ENCODE assay signal across 10 mouse cellular contexts in the genomic region with DNA sequence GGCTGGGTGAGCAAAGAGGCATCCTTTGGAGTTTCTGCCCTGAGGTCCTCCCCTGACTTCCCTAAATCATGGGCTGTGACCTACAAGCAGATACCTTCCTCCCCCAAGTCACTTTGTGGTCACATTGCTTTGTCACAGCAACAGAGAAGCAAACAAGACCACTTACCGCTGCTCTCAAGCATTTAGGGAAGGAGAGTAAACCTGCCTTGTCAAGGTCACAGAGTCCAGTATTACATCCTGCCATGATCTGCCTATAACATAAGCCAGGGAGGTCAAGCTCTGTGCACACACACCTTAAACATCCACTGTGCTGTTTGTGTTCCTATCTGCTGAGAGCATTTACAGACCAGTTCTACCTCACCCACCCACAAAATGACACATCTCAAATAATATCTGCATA.
DNase-seq lines count a peak whose midpoint lies in the region; ATAC-seq and TF ChIP-seq lines count a peak whose summit lies in the region.
"Had no signal": no experiment of that assay in that cellular context is flagged by ENCODE, and none has a peak within 500 bp of the region (broad histone marks: within the 10 kb centered on the region; RNA-seq: fewer than 3 reads in every experiment).

No protein-coding gene starts in this region.

- DNase-seq in kidney, adult 2 months: no peak
- no peak for DNase-seq in kidney, adult 8-10 months
- DNase-seq in stomach, postnatal 0 days (ENCODE audit: low spot score): no peak
- no peak for DNase-seq in urinary bladder, postnatal 25 days (ENCODE audit: low spot score)
- DNase-seq in layer of hippocampus, adult 9-10 months (ENCODE audit: low spot score): no peak
- DNase-seq: thymus, postnatal 4 days had no signal

- H3K27me3 ChIP-seq in kidney, adult 2 months (replicated peaks; ENCODE audit: control insufficient read depth, insufficient read depth, low read length): no peaks in the 10 kb centered on the region
- H3K27me3 ChIP-seq in stomach, embryonic 16.5 days (ENCODE audit: control insufficient read depth, insufficient read depth, low read length): no peaks in the 10 kb centered on the region
- no peaks in the 10 kb centered on the region for H3K27me3 ChIP-seq in stomach, postnatal 0 days (ENCODE audit: control insufficient read depth, insufficient read depth, low read length)

- H3K4me3 ChIP-seq in kidney, adult 2 months (ENCODE audit: insufficient read depth, low read depth, low read length): no peak overlapping the region
- H3K4me3 ChIP-seq in stomach, embryonic 16.5 days (replicated peaks; ENCODE audit: low read length): no peak overlapping the region
- no peak overlapping the region for H3K4me3 ChIP-seq in stomach, postnatal 0 days (ENCODE audit: low read depth, low read length)

- peaks cover 15% of the 10 kb centered on the region for H3K4me1 ChIP-seq in kidney, adult 2 months (ENCODE audit: control insufficient read depth, insufficient read depth, low read length)
- H3K4me1 ChIP-seq in stomach, embryonic 16.5 days (ENCODE audit: control insufficient read depth, insufficient read depth, low read length): peaks cover 8% of the 10 kb centered on the region
- H3K4me1 ChIP-seq in stomach, postnatal 0 days (replicated peaks; ENCODE audit: control insufficient read depth, insufficient read depth): no peaks in the 10 kb centered on the region; the same call in 1 of the 2 replicates

- no peak for TF ChIP-seq CTCF in kidney, adult 2 months (conservative IDR thresholded peaks at IDR 0.05; ENCODE audit: insufficient read depth, insufficient read length, low read depth, low read length)
- TF ChIP-seq CTCF in stomach, postnatal 0 days (IDR thresholded peaks at IDR 0.05; ENCODE audit: low read depth): no peak

- ATAC-seq in stomach, embryonic 16.5 days (ENCODE audit: insufficient read depth, low FRiP score): no peak
- ATAC-seq in stomach, postnatal 0 days (ENCODE audit: low FRiP score, low TSS enrichment): no peak
- peak; percentile 99 for ATAC-seq in granulocyte monocyte progenitor cell, adult 5-6 weeks (replicated peaks; ENCODE audit: poor library complexity, severe bottlenecking)
- ATAC-seq in neutrophil, adult 5-6 weeks (ENCODE audit: extremely low read depth, insufficient number of reproducible peaks, low FRiP score, poor library complexity, severe bottlenecking): peak; percentile 97
- ATAC-seq: intestine, postnatal 0 days had no signal

- no peaks in the 10 kb centered on the region for H3K9me3 ChIP-seq in stomach, embryonic 16.5 days (replicated peaks; ENCODE audit: control insufficient read depth, low read length)
- no peaks in the 10 kb centered on the region for H3K9me3 ChIP-seq in stomach, postnatal 0 days (ENCODE audit: control insufficient read depth, low read length)

- no peak for TF ChIP-seq POLR2A in kidney, adult 2 months (IDR thresholded peaks at IDR 0.05; ENCODE audit: low read depth, low read length)

- H3K36me3 ChIP-seq in kidney, adult 2 months (ENCODE audit: control insufficient read depth, insufficient read depth, low read length): no peaks in the 10 kb centered on the region
- H3K36me3 ChIP-seq in stomach, embryonic 16.5 days (ENCODE audit: control insufficient read depth, insufficient read depth, low read length): no peaks in the 10 kb centered on the region
- H3K36me3 ChIP-seq in stomach, postnatal 0 days (ENCODE audit: control insufficient read depth, insufficient read depth, low read length): no peaks in the 10 kb centered on the region

- WGBS in kidney, adult 2 months: 39% methylated on average over 1 of the region's 1 CpGs
- WGBS in stomach, embryonic 16.5 days: 38% methylated on average over 1 of the region's 1 CpGs
- 52% methylated on average over 1 of the region's 1 CpGs for WGBS in stomach, postnatal 0 days

- no peak for TF ChIP-seq EP300 in stomach, postnatal 0 days (optimal IDR thresholded peaks at IDR 0.05)

- H3K27ac ChIP-seq in kidney, adult 2 months (ENCODE audit: insufficient read depth, low read depth, low read length): peak overlapping the region; percentile 52
- peak overlapping the region; percentile 46; the same call in 1 of the 2 replicates for H3K27ac ChIP-seq in stomach, embryonic 16.5 days (ENCODE audit: low read length)
- H3K27ac ChIP-seq in stomach, postnatal 0 days (replicated peaks): no peak overlapping the region

- H3K9ac ChIP-seq in stomach, embryonic 16.5 days (ENCODE audit: low read length): peak overlapping the region; percentile 26
- H3K9ac ChIP-seq in stomach, postnatal 0 days (ENCODE audit: low read length): no peak overlapping the region

- no peak overlapping the region for H3K4me2 ChIP-seq in stomach, embryonic 16.5 days (ENCODE audit: low read depth, low read length)
- H3K4me2 ChIP-seq in stomach, postnatal 0 days (replicated peaks; ENCODE audit: low read depth): no peak overlapping the region

Comparison
In these comparisons a context has a peak if more than half of its experiments do, and no peak if none do; other contexts are left out.
1. ATAC-seq: peak in granulocyte monocyte progenitor cell, adult 5-6 weeks (single experiment) and neutrophil, adult 5-6 weeks (single experiment); none in stomach, embryonic 16.5 days (single experiment) and stomach, postnatal 0 days (single experiment).